Mouse (Mus musculus) right cerebral cortex, adult 2 months (tissue): ENCODE results near the gene Zfp184.

Experiments
- DNase-seq, 2 experiments: peaks; one replicate each; pipeline ENCODE4 v3.0.0; 2021 to 2022; ENCODE audit warnings: low spot score in 2 of 2

The Zfp184 gene

DNA sequence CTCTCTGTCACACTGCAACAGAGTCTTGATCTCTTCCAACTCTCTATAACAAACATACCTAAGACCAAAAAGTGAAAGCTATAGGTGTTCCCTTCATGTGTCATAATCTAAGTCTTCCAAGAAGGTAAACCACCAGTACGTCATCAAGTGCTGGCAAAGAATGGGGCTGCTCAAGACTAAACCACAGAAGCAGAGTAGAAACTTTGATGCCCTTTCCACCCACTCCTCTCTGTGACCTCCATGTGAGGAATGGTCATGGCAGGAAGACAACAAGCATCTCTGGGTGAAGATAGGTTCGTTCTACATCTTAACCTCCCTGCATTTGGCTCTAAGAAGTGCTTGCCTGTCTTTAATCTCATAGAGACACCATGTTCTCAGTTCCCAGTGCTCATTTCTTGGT, 39.6 kb downstream of the Zfp184 start:
- no peak for DNase-seq

DNA sequence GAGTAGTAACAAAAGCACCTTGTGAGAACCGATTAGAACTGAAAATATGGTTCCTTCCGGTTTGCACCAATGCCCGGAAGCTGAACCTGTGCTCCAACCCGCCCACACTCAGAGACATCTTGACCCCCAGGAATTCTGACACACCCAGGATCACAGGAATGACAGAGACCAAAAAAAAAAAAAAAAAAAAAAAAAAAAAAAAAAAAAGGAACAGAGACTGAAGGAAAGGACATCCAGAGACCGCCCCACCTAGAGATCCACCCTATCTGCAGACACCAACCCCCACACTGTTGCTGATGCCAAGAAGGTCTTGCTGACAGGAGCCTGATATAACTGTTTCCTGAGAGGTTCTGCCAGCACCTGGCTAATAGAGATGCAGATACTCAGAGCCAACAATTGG, 47.7 kb downstream of the Zfp184 start:
- no peak for DNase-seq

- peak; percentile 53 to 62 for DNase-seq
These were observed 49.3 kb downstream of the Zfp184 start for GRCm38 (mm10) chr13:21993957-21994738.

DNA sequence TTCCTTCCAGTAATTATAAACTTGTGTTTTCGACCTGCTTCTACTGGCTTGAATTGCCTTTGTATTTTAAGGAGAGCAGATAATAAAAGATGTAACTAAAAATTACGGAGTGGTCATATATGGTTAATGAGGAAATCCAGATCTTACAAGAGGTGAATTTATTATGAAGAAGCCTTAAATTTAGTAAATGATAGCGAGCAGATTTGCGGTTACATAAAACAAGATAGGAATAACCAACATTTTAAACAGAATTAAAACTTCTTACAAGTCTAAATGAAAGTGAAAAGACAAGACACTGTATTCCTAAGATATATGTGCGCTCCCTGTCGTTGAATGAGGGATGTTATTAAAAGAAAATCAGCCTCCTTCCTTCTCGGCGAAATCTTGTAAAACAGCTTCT, 50.0 kb downstream of the Zfp184 start:
- DNase-seq: no peak

DNA sequence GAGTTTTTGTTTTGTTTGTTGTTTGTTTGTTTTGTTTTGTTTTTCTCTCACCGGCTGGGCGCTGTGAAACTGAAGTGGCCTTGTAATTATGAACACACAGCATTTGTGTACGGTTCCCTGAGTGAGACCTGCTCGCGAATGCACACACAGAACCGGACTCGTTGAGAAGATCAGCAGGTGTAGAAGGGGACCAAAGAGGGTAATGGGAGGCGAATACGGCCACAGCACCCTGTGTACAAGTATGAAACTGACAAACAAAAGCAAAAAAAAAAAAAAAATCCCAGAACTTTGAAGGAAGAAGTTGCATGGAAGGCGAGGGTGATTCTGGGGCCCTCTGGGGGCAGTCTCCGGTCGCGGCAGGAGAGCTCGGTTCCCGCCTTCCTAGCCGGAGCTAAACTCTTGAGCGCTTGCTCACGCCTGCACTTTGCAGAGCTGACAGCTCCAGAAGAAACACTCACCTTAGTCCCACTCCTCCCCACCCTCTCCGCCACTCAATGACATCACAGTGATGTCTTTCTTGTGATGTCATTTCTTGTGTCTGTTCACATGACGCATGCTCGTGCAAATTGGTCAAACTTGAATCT, 50.5 kb downstream of the Zfp184 start:
- no peak for DNase-seq

DNA sequence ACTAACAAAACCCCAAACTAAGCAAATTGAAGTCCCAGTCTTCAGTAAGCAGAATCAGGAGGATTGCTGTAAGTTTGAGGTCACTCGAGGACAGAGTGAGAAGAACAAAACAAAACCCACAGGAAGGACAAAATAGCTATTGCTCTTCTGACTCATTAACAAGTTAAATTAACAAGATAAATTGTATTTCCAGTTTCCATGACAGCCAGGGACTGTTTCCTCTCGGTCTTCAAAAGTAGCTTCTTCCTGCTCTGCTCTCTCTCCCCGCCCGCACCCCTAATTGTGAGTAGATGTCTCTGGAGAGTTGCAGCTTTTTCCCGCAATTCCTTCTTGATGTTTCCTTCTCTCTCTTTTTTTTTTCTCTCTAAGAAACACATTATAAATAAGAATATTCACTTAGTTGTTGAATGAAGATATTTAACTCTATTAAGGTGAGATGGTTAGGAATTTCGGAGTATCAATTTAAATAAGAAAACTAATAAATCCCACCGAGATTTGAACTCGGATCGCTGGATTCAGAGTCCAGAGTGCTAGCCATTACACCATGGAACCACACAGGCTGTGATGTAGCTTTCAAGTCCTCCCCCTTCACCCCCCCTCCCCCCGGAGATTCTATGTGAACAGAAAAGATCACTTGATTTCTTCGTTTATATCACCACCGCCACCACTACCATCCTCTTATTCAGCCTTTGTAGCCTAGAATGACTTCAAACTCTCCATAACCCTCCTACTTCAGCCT, 51.4 kb downstream of the Zfp184 start:
- no peak for DNase-seq

- DNase-seq: no peak
These were observed 51.9 kb downstream of the Zfp184 start for GRCm38 (mm10) chr13:21996840-21997185.

DNA sequence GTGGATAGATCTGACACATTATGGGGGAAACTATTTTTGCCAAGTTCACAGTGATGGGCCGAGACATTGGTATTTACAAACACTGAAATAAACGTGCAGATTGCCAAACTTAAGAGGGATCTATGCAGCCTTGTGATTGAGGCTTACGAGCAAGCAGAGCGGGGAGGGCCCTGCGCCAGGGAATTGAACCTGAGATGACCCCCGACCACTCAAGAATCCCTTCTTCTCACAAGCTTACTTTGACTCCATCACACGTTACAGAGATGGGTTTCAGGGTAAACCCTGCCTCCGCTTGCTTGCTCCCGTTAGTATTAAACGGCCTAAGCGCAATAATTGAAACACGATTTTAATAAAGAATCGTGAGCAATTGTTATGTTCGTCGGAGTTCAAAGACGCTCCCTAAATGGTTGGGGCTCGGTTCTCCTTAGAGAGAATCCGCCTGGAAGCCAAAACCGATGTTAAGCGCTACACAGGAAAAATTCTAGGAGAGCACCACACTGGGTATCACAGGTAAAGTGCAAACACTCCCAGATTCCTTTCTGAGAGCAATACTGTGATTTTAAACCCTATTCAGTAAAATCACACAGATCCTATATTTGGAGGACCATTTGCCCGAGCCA, 52.4 kb downstream of the Zfp184 start:
- DNase-seq: no peak

- no peak for DNase-seq
These were observed 52.9 kb downstream of the Zfp184 start for GRCm38 (mm10) chr13:21997821-21998220.

DNA sequence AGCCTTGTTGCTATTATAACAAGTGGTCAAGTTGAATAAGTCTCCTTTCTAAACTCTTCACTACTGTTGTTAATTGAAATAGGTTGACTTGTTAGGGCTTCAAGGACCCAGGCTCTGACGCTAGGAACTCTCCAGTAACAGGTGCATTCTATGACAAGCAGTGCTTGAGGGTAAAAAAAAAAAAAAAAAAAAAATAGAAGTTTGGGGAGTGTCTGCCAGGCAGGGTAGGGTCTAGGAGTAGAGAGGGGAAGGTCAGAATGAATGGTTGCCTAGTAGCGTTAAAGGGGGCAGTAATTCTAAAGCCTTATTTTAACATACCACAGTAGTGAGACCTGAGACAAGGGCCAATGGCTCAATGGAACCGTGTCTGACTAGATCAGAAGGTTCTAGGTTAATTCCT, 53.5 kb downstream of the Zfp184 start:
- no peak for DNase-seq

DNA sequence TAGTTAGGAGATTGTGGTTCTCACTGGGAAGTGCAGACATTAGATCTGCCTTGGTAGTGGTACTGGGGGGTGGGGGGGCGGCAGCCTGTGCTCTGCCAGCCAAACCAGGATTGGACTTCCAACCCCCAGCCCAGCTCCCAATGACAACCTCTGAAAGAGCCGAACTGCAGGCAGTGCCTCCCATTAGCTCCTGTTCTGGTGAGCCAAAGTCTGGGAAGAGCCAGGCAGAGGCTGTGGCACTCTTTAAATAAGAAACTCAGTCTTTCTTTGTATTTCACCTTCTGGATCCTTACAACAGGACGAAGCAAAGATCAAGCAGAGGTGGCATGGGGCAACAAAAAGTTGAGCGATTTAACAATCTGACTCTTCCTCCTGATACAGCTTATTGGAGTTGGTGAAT, 54.3 kb downstream of the Zfp184 start:
- DNase-seq: no peak

DNA sequence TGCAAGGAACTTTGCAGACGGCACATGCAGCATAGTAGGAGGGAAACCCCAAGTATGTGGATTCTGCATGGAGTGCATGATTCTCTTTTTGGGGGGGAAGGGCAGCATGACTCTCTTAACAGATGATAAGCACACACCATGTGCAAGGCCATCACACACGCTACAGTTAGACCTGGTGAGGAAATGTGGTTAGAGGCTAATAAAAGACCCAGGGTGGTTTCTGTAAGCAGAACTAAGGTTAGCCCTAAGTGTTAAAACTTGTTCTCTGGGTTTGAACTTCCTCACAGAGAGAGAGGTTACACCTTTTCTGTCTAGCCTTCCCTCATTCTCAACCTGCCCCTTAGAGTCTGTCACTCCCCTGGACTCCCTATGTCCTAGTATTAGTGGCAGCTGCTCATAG, 56.5 kb downstream of the Zfp184 start:
- no peak for DNase-seq

DNA sequence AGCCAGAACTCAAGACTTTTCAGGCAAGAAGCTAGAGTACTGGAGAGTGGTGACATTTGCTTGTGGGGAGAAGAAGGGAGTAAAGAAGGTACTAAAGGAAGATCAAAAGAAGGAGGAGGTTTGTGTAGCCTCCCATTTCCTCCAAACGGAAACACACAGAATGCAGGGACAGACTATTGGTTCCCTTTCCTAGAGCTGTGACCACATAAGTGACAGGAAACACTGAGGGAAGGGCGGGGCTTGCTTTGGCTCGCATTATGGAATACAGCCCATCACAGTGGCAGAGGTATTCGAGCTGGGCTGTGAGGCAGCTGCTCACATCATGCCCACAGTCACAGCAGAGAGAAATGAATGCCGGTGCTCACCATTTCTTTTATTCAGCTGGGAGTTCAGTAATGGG, 56.9 kb downstream of the Zfp184 start:
- no peak for DNase-seq

DNA sequence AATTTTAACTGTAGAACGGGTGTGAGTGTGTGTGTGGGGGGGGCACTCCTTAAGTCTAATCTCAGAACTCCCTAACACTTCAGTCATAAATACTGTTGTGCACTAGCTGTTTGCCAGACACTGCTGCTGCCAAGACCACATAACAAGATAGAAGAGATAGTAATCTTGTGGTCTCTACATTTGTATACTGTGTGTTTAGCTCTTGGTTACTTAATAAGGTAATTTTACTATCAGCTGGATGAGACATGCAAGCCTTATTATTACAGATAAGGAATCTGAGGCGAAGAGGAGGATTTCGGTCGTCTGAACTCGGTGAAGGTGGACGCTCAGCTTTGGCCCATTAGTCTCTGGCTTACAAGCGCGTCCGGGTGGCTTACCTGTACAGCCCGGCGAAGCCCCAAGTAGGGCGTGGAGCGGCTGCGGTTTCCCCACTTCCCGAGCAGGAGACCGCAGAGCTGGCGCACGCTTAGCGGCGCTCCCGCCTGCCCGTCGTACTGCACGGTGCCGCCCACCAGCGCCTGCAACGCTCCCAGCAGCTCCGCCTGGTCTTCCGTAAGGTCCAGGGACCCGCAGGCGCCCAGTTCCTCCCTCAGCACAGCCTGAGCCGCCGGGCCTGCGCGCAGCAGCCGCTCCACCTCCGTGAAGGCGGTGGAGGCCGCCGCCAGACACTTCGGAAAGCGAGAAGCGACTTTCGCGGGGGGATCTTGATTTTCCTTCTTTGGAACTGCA, 60.9 kb downstream of the Zfp184 start:
- DNase-seq: no peak

- no peak for DNase-seq
These were observed 61.6 kb downstream of the Zfp184 start for GRCm38 (mm10) chr13:22006334-22007120.

GRCm38 (mm10) chr13:22007121-22007510, 62.2 kb downstream of the Zfp184 start:
- DNase-seq: no peak

- DNase-seq: no peak
These were observed 63.0 kb downstream of the Zfp184 start for GRCm38 (mm10) chr13:22007872-22008271.

DNA sequence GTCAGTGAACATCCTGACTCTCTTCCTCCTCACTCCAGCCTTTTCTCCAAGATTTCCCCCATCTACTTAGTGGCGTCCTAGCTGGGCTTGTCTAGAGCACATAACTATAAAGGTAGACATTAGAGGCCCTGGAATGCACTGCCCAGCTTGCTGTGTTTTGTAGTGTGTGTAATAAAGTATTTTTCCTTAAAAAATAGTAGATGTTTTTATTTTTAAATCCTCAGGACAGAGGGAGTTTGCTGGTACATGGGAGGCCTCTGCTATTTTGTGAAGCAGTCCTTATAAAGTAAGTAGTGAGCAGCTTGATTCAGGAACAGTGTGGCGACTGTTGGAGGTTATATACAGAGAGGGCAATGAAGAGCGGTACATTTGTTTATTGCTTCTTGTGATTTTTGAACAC, 63.8 kb downstream of the Zfp184 start:
- no peak for DNase-seq

DNA sequence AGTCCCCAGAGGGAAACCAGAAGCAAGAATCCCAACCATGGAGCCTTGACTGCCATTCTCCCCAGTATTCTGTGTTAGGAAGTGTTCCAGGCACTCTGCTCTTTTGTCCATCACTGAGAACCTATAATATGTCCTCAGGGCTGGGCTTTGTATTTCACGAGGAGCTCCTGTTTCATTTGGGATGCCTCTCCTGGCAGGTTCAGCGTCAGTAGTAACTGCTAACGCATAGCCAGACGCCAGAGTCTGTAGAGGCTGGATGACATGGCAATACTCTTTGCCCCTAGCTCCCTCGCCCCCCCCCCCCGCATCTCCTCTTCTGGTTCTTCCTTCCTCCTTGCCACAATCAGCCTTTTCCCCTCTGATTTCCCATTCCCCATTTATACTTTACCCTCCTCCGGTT, 64.7 kb downstream of the Zfp184 start, which contains the start of gene Prss16:
Gene Prss16, minus strand, starts transcription at position 101 of the 400 bp plus-strand sequence.
- DNase-seq: no peak
